Mouse (Mus musculus): ENCODE measurements around the gene Asap2.

GRCm38 (mm10) chr12:21182786-21183185, 192.5 kb downstream of the Asap2 start:
- TF ChIP-seq CTCF (IDR thresholded peaks at IDR 0.05; ENCODE audit: low read depth) (no peak), EP300 (IDR thresholded peaks at IDR 0.05; ENCODE audit: low read depth) (no peak)
